ENCODE assay signal across 8 mouse cellular contexts in the genomic region with DNA sequence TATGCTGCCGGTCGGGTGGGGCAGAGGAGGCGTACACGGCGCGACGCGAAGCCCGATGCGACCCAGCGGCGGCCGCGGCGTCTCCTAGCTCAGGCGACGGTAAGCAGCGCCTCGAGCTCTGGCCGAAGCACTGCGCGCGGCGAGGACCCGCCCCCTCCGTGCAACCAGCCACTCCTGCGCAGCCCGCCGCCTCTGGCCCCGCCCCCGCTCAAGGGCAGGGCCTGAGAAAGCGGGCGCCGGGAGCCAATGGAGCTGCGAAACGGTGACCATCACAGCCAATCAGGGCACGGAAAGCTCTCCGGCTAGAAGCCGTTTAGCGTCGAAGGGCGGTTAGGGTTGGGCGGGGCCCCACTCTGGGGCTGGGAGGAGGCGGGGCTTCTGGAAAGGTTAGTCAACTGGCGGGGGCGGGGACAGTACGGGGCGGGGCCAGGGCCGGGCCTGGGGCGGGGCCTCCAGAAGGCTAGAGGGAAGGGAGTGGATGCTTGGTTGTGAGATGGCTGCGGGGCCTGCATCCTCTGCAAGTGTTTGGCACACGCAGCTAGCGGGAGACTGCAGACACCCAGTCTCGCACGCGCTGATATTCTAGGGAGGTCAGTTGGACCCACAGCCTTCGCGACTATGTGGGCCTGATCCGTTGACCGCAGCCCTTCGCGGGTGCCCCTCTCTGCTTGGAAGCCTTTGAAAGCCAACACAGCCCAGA. TPM values are rescaled to one million over a fixed set of nuclear protein-coding genes. Genes with fewer than 3 reads are reported as not detected.
DNase-seq lines count a peak whose midpoint lies in the region; ATAC-seq lines count a peak whose summit lies in the region.

A gene (minus strand): TSS at position 98 of the 700 bp plus-strand sequence.

- peak within 1 kb of the TSS; percentile 84 for H3K9ac ChIP-seq in hindbrain, embryonic 14.5 days

- H3K27ac ChIP-seq in hindbrain, embryonic 14.5 days: peak within 1 kb of the TSS; percentile 61

- no peaks in the 10 kb centered on the region for H3K36me3 ChIP-seq in hindbrain, embryonic 14.5 days (replicated peaks; ENCODE audit: control insufficient read depth, insufficient read depth)

- peak within 1 kb of the TSS; percentile 75 for H3K4me3 ChIP-seq in hindbrain, embryonic 14.5 days (replicated peaks; ENCODE audit: low read length)

- peaks cover 16% of the 10 kb centered on the region for H3K4me1 ChIP-seq in hindbrain, embryonic 14.5 days (replicated peaks; ENCODE audit: control insufficient read depth, insufficient read depth, low read length)

- H3K27me3 ChIP-seq in hindbrain, embryonic 14.5 days (ENCODE audit: control insufficient read depth, insufficient read depth, low read length): no peaks in the 10 kb centered on the region

- DNase-seq in ZHBTc4 (ENCODE audit: low read depth, low spot score): peak; percentile 99
- peak; percentile 83 to 97 for DNase-seq in cerebellum, postnatal 4 days (ENCODE audit: low spot score in 2 of 2)
- DNase-seq in frontal cortex, postnatal 36 days (ENCODE audit: low spot score in 2 of 2): peak; percentile 96 to 97
- DNase-seq in hindbrain, embryonic 14.5 days (ENCODE audit: low spot score): peak; percentile 97
- DNase-seq in layer of hippocampus, postnatal 25 days (ENCODE audit: extremely low spot score in 1 of 2, low spot score in 1 of 2): peak; percentile 84 to 91
- peak; percentile 96 for DNase-seq in lung, postnatal 14 days
- DNase-seq in retina, adult 2 months (ENCODE audit: low read depth, low spot score): peak; percentile 98
- peak; percentile 97 for DNase-seq in thymus, postnatal 25 days

- H3K9me3 ChIP-seq in hindbrain, embryonic 14.5 days (ENCODE audit: control insufficient read depth, low read length): no peaks in the 10 kb centered on the region

- 2% methylated on average over 57 of the region's 62 CpGs for whole genome bisulfite sequencing in hindbrain, embryonic 14.5 days

- peak within 1 kb of the TSS; percentile 95 for H3K4me2 ChIP-seq in hindbrain, embryonic 14.5 days (replicated peaks)

- ATAC-seq in hindbrain, embryonic 14.5 days (ENCODE audit: low FRiP score): peak; percentile 98

RNA-seq across cellular contexts. Expression of the gene that starts here (rescaled TPM):
- polyA plus RNA-seq in hindbrain, embryonic 14.5 days (2014; fragmentation: Nextera tagmentation; extraction: Ambion mirVana): 45.2 and 45.3 TPM in 2 replicates
- 10 to 100 TPM; 63.6 to 66.6 TPM for total RNA-seq in layer of hippocampus, postnatal 25 days (2021)

Comparison
In these comparisons a context has a peak if more than half of its experiments do, and no peak if none do; other contexts are left out.
1. Peak in every context shown above with its lines: DNase-seq, ATAC-seq, H3K4me3 ChIP-seq and H3K27ac ChIP-seq.